Mouse (Mus musculus) urinary bladder, adult 18-20 months (tissue): ENCODE measurements around the gene Diras1.

Source experiments
- DNase-seq, 2 experiments: peaks; one replicate each; pipeline ENCODE4 v3.0.0; 2022; ENCODE audit warnings: low spot score in 2 of 2, mixed read lengths in 2 of 2

Gene Diras1

GRCm38 (mm10) chr10:80971533-80971932 lies 53.9 kb downstream of the Diras1 start:
- no peak for DNase-seq

GRCm38 (mm10) chr10:80970159-80970558 lies 55.3 kb downstream of the Diras1 start:
- no peak for DNase-seq
